Mouse (Mus musculus) cerebellum, postnatal 14 days (tissue): ENCODE results near the gene Kcne2.
A peak's percentile ranks its signal among the peaks of the same experiment; 100 is the strongest.

Experiments
- DNase-seq, 2 experiments: peaks; one replicate each; pipeline ENCODE4 v3.0.0; 2021; ENCODE audit warnings: mixed read lengths in 2 of 2

The Kcne2 gene

DNA sequence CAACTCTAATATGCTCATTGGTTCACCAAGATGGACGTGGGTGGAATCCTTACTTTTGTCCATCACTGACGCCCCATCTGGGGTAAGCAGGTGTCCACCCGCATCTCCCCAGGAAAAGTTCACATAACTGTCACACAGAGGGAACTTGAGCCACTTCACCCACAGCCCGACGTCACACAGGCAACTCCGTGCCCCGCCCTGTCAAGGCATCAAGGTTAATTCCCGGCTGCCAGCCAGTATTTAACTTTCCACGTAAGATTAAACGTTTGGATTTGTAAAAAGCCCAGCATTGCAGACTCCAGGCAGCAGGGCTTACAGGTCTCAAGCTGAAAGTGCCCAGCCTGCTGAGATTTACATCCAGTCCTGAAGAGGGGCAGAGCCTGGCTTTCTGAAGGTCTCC lies at the start of gene Kcne2:
Gene Kcne2 (plus strand): TSS at position 289 of the 400 bp plus-strand sequence.
- no peak for DNase-seq

DNA sequence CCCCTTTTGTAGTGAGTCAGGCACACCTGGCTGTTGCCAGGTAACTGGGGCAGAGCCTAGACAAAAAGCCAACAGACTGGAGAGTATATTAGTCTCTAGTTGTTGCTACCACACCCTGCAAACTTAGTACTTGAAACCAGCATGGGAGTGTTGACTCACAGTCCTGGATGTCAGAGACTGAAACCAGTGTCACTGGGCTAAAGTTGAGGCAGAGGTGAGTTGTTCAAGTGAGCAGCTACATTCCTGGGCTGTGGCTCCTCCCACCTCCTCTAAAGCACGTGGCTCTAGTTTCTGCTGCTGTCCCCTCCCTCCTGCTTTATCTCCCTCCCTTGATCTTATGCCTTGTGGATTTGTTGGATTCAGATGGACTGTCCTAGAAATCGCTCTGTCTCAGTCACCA lies 46.3 kb upstream of the Kcne2 start:
- DNase-seq, result no peak

DNA sequence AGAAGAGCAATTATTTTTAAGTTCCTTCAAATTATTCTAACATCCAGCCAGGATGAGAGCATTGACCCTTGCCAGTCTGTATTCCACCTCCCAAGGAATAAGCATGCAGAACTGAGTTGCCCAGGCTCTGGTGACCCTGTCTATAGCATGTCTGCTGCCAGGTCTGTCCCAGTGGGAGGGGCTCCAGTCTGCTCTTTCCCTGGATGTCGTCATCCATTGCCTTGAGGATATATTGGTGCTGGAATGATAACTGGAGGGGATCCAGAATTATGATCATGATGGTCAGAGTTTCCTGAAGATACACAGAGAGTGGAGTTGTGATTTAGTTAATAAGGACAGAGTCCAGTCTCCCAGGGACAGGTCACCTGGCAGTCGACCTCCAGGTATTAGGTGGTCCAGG lies 45.2 kb upstream of the Kcne2 start:
- DNase-seq, result no peak

DNA sequence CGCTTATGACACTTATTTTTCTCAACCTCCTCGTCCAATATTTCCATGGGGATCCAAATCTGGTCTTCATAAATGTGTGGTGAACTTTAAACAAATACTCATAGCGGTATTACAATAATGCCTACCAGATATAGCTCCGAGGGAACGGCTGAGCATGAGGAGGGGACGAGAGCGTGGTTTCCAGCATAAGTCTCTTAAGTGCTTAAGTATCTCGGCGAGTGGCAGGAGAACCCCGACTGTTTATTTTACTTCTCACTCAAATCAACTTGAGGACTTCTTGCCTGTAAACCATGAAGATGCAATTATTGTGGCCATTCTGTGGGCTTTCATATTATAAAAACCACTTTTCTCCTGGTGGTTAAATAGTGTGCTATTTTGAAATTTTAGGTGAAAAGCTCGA lies 44.5 kb upstream of the Kcne2 start:
- no peak for DNase-seq

DNA sequence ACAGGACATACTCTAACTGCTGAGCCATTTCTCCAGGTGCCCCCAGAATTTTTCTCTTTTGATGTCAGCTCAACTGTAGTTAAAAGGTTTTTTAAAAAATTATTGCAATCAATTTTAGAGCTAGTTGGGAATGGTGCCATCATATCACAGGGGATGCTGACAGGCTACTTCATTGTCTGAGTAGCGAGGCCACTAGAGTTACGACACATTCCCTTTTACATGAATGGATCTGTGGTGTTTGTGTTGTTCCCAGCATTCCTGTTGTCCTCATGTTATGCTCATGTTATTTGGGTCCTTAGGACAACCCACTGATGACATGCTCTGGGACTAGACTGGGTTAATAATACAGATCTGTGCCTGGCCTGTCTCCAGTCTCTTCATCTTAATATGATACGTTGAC lies 42.5 kb upstream of the Kcne2 start:
- no peak for DNase-seq

DNA sequence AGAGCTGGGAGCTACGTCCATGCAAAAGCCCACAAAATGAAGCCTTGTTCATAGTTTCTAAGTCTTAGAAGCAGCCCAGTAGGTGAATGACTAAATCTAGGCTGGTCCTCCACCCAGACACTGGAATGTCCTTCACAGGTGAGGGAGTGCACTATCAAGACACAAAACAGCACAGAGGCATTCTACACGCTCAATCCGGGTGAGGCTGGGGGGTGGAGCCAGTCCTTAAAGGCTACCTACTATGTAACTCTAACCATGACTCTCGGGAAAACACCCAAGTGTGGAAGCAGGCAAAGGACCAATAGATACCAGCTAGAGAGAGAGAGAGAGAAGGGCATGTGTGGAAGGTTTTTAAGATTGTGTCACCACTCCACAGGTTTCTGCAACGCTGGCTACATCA lies 41.7 kb upstream of the Kcne2 start:
- DNase-seq, result no peak

DNA sequence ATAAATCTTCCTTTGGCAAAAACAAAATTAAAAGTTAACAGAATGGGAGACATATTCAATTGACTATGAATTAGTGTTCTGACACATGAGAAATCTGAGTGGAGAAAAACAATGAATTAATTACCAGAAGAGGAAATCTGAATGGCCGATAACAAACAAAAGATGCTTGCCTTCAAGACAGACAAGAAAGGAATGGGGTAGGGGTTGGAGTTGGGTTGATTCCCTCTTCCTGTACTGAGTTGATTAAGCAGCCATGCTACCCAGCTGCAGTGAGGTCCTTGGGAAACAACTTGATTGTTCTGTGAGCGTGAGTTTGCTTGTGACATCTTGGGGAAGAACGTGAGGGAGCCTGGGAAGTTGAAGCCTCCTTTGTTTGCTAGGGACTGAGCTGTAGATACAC lies 37.9 kb upstream of the Kcne2 start:
- DNase-seq, result no peak

DNA sequence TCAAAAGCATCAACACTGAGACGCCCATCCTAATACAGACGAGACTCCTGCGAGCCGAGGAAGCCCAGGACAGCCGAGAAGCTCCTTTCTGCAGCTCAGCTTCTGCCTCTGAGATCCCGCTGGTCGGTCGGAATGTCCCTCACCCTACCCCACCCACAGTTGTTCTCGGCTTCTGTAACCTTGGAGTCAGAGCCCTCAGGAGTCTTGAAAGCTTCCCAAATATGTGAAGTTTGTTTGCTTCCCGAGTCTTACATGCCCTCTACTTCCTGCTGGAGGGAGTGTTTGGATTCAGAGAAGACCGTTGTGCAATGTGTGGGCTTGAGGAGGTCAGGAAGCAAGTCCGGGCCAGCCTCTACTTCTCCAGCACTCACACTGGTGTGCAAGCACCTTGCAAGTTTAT lies 24.3 kb upstream of the Kcne2 start:
- no peak for DNase-seq

DNA sequence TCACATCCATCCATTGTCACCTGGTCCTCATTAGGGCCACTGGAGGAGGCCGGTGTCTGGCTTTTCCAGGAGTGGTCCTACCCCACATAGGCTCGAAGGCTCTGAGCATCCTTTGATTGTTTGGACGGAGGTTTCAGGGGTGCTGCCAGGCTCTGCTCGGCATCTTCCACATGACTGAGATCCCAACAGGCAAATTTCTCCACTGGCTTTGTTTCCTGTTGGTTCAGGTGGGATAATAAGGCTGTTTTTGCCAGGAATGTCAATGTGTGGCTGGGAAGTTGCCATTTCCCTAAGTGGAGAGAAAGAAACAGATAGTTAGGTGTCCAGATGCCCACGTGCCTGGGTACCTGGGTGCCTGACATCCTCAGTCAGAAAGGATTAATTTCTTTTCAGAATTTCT lies 17.7 kb upstream of the Kcne2 start:
- peak; percentile 45 to 60 for DNase-seq

DNA sequence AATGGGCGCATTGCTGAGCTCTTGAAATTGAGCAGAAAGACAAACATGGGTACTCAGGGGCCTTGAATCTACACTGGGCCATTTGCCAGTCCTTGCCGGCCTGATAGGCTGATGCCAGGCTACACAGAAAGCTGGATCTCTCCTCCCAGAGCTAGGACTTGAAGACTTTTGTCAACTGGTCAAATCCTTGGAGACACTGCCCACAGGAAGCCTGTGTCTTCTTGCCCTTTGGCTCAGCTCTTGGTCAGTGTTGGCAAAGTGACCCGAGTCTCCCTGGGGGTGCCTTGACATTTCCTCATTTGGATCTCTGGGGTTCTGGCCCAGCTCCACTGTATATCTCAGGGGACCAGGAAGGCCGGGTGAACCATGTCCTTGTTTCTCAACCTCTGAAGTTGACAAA lies 16.7 kb upstream of the Kcne2 start:
- DNase-seq, result peak; percentile 27 to 31

DNA sequence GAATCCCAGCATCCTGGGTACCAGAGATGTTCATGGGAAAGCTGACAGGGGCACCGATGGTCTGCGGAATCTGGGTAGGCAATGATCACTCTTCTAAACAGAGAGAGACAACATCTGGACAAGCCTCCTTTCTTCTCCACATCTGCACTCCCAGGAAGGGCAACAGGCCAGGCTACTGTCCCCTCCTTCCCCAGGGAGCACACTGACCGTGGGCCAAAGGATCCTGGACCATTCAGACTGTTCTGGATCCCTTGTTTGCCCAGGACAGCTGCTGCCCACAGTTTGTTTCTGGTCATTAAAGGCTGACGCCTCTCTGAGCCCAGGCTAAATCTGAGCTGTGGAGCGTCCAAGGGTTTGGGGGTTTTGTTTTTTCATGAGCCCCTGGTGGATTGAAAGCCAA lies 9.5 kb upstream of the Kcne2 start:
- DNase-seq, result peak in 1 of 2 experiments; percentile 19

DNA sequence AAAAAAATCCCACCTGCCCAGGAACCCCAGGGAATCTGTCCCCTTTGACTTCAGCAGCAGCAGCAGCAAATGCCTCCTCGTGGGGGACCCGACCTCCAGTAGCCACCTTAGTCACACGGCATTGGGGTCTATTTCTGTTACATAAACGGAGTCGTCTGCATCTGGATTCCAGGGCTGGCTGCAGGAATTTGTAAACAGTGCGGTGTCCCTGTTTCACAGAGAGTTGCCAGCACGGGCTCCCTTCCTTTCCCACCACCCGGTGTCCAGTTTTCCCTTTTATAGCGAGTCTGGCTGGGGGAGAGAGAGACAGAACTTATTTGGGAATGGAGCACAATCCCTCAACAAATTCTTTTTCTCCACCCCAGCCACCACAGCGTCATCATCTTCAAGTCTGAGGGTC lies 7.1 kb upstream of the Kcne2 start:
- no peak for DNase-seq

DNA sequence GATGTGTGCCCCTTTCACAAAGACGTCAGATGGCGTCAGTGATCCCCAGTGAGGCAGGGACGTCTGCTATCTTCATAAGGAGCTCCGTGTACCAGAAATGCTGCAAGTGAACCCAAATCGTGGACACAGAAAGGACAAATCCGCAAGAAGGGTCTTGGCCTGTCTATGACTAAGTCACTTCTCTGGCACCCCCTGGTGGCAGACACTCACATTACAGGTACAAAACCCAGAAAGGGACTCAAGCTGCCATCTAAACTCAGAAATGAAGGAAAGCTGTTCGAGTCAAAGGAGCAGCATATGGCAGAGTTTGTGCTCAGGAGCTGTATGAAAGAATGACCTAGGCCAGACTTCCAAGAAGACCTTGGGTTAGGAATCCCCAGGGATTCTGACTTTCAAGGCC lies 5.6 kb upstream of the Kcne2 start:
- DNase-seq, result peak; percentile 96 to 98

DNA sequence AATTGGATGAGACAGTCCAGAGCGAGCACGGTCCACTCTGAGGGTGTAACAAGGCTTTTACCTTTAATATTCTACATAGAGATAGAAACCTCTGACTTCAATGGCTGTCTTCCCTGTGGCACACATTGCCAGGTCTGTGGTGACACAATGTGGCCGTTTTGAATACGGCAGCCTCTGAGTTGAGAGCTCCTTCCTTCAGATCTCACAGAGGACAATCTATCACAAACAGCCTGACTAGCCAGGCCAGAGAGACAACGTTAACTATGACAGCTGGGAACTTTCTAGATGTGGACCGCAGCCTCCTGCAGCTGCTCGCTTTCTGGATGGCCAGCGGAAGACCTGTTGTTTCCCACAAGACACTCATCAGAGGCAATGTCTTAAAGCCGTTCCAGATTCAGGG lies 3.4 kb upstream of the Kcne2 start:
- peak; percentile 58 to 64 for DNase-seq

DNA sequence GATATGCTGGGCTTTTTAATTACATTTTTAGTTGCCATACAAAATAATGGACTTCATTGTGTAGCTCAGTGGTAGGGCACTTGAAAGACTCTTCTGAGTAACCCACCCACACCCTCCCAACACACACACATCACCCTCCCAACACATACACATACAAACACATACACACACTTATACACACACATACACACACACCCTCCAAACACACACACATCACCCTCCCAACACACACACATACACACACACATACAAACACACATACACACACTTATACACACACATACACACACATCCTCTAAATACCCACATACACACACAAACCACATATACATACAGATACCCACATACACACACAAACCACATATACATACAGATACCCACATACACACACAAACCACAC lies 2.1 kb upstream of the Kcne2 start:
- DNase-seq, result no peak

DNA sequence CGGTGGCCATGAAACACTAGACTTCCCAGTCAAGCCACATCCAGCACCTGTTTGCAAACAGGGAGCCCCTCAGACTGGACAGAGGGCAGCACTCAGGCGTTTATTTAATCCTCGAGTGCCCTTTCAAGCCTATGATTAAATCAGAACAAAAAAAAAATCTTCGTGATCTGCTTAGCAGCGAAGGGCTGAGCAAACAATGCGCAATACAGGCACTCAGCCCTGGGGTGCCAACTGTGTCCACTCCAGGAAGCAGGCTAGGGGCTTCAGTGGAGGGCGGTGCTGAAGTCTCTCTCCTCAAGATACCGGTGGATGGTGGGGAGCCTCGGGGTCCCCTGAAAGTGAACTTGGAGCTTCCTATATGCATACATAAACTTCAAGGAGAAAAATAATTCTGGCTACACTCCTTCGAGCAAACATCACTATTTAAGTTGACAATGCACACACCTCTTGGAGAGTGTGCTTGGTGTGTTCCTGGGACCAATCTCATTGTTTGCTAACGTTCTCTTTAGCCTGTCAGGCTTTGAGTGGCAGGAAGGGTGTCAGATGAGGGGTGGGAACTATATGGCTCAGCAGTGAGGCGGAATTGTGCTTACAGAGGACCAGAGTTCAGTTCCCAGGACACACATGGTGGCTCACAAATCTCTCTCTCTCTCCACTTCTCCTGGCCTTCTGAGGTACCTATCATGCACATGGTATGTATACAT lies 2.2 kb downstream of the Kcne2 start:
- DNase-seq, result no peak

DNA sequence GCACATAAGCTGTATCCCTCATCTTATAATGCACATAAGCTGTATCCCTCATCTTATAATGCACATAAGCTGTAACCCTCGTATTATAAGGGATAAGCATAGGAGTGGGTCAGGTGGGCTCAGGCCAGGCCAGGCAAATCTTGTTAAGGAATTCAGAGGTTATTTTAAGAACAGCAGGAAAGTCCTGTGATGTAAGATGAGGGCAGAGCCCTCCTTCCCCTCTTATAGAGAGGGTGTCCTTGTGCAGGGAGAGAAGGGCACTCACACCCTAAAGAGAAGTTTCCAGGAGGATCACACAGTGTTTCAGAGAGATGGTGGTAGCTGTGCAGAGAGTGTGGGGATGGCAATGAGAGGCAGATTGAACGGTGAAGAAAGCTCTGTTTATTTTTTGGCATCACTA lies 3.1 kb downstream of the Kcne2 start:
- no peak for DNase-seq

DNA sequence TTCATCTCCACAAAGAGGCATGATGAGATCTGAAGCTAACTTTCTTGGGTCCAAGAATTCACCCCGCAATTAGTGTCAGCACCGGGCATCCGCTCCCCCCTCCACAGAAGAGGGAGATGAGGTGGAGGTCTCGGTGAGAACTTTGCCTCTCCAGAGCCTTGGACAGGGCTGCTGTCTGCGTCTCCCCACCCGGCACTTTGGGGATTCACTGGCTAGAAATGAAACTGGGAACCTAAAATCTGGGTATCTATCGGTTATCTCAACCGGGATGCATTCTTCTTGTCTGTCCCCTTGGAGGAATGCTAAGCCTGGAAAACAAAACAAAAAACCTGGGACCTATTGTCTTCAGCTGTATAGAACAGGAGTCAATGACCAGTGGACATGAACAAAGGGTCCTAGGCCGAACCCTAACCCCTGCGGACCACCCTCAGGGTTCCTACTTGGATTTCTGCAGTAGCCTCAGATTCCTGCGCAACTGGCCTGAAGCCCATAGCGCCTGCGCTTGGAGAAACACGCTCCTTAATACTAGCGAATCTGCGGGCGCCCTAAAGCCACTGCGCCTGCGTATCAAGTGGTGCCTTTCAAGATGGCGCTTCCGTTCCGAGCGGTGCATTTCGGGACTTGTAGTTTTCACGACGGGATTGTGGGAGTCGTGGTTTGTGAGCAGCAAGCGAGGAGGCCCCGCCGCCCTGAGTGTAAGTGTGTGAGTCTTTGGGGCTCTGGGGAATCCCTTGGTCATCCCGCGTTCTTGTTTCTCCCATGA lies 8.6 kb downstream of the Kcne2 start, which contains the start of gene Smim11:
Gene Smim11 (plus strand): TSS at position 638 of the 763 bp plus-strand sequence.
- peak; percentile 95 to 96 for DNase-seq

DNA sequence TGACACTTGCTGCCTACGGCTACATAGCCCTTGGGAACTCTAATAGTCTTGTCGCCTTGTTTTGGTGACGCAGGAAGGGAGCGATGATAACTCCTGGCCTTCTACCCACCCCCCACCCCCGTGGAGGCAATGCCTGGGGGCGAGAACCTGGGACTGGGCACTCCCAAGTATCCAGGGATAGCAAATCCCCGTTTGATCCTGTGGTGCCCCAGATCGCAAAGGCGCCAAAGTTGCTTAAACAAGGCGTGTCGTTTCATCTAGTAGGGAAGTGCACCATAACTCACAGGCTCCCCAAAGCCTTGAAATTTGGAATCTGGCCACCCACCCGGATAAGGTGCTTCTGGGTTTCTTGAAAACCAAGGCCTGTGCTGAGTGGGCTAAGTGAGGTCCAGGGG lies 9.2 kb downstream of the Kcne2 start:
- peak; percentile 62 to 67 for DNase-seq

DNA sequence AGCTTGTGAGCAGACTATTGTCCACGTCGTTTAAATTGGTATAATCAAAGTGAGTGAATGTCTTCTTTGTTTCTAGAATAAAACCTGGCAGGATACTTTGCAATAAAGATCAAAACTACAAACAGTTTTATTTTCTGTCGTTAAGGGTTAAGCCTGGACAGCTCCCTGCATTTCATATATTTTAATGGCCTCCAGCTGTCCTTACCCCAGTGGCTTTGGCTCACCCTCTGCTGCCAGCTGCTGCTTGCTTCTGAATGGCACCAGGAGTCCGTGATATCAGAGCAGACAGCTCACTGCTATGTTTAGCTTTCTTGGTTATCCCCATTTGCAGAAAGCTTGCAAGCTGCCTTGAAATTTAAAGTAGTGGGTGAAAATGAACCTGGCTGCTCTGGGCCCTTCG lies 9.8 kb downstream of the Kcne2 start:
- peak; percentile 27 to 42 for DNase-seq

DNA sequence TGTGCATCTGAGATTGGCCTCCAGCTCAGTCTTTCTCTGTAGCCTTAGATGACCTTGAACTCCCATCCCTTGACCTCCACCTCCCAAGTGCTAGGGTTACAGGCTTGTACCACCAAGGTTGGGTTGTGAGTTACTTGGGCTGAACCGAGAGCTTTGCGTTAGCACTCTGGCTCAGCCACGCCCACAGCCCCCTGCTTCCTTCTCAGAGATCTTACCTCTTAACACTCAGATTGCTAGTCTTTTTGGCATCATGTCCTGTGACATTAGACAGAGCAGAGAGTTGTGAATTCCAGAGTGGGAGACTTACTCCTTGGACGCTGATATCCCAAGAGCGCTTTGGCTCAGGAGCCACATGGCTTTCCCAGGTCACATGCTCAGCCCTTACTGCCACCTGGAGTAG lies 10.3 kb downstream of the Kcne2 start:
- DNase-seq, result peak in 1 of 2 experiments; percentile 23

DNA sequence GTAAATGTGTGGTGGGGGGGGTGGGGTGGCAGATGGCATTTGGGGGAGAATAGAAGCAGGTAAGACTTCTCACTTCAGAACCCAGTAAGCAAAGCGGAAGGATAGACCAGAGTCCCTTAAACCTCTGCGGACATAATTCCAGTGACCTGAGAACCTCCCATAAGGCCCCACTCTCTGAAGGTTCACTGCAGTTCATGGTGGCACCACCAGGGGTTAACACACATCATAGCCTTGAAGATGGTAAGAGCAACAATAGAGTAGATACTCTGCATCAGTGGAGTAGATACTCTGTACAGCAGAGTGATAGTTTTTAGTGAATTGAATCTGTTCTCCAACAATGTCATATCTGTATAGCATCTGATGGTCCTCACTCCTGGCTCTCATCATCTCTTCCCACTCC lies 13.3 kb downstream of the Kcne2 start:
- DNase-seq, result peak in 1 of 2 experiments; percentile 43

DNA sequence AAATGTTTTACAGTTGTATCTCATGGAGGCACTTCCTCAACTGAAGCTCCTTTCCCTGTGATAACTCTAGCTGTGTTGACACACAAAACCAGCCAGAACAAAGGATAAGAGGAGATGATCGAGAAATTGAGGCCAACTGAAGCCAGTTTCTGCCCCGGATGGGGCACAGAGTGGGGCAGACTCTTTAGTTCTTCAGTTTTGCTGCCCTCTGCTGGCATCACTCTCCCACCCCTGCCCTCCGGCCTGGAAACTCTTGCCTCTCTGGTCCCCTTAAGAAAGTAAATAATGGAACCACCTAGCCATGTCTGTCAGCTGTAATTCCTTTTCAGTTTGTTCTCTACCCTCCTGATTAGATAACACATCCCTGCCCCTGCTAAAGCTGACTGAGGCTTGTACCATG lies 15.8 kb downstream of the Kcne2 start:
- DNase-seq, result no peak

DNA sequence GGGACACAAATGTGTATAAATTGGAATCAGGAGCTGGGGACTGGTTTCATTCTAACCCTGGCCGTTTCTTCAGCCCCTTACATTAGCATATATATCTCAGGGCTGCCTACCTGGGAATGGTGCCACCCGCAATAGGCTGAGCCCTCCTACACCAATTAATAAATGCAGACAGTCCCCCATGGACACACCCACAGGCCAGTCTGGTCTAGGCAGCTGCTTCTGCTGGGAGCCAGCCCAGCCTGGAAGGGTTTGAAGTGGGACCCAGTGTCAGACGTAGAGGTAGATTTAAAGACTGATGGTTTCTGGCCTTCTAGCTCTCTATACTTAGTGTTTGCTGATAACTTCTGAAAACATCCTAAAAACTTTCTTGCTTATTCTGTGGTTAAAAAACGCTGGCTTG lies 16.9 kb downstream of the Kcne2 start:
- peak; percentile 34 to 42 for DNase-seq
